Mouse (Mus musculus): Measurements from ENCODE around the gene Fah.
A peak's percentile ranks its signal among the peaks of the same experiment; 100 is the strongest.

Gene Fah

GRCm38 (mm10) chr7:84594087-84594916 is 12.2 kb downstream of the Fah start:
- peak; percentile 40 for DNase-seq

GRCm38 (mm10) chr7:84591347-84591746 is 15.2 kb downstream of the Fah start:
- peak; percentile 1 for DNase-seq

DNA sequence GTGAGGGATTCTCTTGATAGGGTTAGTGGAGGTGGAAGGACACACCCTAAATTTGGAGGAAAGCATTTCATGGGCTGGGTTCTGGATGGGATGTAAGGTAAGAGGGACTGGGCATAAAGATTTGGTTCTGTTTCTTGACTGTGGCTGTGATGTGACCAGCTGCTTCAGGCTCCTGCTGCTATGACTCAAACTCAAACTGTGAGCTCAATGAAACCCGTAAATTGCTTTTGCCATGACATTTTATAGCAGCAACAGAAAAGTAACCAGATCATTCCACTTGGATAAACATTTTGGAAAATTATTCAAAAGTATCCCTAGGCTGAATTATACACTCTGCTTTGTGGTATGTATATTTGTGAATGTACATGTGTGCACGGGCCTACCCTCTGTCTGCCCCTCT is 15.9 kb downstream of the Fah start:
- no peak for DNase-seq

GRCm38 (mm10) chr7:84587101-84587783 is 19.3 kb downstream of the Fah start:
- DNase-seq: no peak

- DNase-seq: peak; percentile 1
Measured at GRCm38 (mm10) chr7:84586360-84587100, 20.0 kb downstream of the Fah start.

- DNase-seq: peak; percentile 1
Measured at GRCm38 (mm10) chr7:84585086-84585485, 21.4 kb downstream of the Fah start.

DNA sequence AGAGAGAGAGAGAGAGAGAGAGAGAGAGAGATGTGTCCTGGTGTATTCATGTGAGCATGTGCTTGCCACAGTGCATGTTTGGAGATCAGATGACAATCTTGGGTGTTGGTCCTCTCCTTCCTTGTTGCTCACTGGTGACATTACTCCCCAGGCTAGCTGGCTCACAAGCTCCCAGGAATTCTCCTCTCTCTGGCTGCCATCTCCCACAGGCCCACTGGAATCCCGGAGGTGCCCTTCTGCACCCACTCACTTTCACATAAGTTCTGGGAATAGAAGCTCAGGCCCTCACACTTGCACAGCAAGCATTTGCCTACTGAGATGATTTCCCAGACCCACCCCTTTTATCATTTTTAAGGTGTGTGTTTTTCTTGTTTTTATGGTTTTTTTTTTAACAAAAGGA is 26.8 kb downstream of the Fah start:
- DNase-seq: peak; percentile 3

GRCm38 (mm10) chr7:84578841-84579240 is 27.7 kb downstream of the Fah start:
- no peak for DNase-seq

DNA sequence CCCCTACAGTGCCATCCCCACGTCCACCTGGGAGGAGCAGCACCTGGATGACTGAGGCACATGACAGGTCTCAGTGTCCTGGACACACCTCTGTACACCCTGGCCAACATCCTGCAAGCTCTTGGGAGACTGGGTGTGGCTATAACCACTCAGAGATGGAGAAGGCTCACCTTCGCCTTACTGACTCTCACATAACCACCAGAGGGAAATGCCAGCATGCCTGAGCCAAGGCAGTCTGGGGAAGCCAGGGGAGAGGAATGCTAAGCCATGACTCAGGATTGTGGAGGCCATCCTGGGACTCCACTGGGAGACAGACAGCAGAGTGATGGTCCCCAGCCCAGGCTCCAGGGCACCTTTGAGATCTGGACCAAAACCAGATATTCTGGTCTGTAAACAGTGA is 29.5 kb downstream of the Fah start:
- no peak for DNase-seq

- DNase-seq: no peak
Measured at GRCm38 (mm10) chr7:84566200-84566599, 40.3 kb downstream of the Fah start.

- DNase-seq: no peak
Measured at GRCm38 (mm10) chr7:84564236-84564635, 42.3 kb downstream of the Fah start.

GRCm38 (mm10) chr7:84560500-84560899 is 46.0 kb downstream of the Fah start:
- DNase-seq: no peak

- no peak for DNase-seq
Measured at GRCm38 (mm10) chr7:84557332-84557731, 49.2 kb downstream of the Fah start.

DNA sequence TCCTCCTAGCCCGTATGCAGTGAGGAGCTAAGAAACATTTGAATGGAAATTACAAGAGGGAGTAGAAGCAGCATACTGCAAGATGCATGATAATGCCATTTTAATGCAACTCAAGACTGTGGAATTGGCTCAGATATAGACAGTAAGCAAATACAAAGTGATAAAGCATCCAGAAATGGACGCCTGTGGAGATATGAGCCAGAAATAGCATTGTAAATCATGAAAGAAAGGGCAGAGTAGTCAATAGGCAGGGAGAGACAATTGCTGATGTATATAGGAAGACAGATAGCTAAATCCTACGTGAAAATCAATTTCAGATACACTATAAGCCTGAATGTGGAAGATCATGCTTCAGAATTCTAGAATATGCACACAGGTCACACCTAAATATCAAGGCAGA is 51.2 kb downstream of the Fah start:
- no peak for DNase-seq

GRCm38 (mm10) chr7:84551472-84551871 is 55.0 kb downstream of the Fah start:
- no peak for DNase-seq

GRCm38 (mm10) chr7:84546667-84547066 is 59.9 kb downstream of the Fah start:
- no peak for DNase-seq

- no peak for DNase-seq
Measured at GRCm38 (mm10) chr7:84544946-84545345, 61.6 kb downstream of the Fah start.
